Mouse (Mus musculus): ENCODE data around the gene 1810013L24Rik.

- no peak for TF ChIP-seq CTCF (IDR thresholded peaks at IDR 0.05; ENCODE audit: control insufficient read depth, insufficient read depth, low read length)
- no peak for TF ChIP-seq POLR2A (IDR thresholded peaks at IDR 0.05; ENCODE audit: borderline replicate concordance, control insufficient read depth, low read depth, low read length)
Measured at GRCm38 (mm10) chr16:8855143-8855542, 25.2 kb downstream of the 1810013L24Rik start.
